Mouse (Mus musculus) stomach, postnatal 0 days (tissue): ENCODE measurements around the gene Jazf1.

ENCODE experiments used
- CTCF ChIP-seq: IDR thresholded peaks from 2 replicates; pipeline ENCODE4 v1.5.1; 2016; ENCODE audit warnings: antibody characterized with exemption, low read depth, mild to moderate bottlenecking, moderate library complexity
- EP300 ChIP-seq: optimal IDR thresholded peaks from 2 replicates; pipeline ENCODE3; 2016; ENCODE audit warnings: antibody characterized with exemption

DNA sequence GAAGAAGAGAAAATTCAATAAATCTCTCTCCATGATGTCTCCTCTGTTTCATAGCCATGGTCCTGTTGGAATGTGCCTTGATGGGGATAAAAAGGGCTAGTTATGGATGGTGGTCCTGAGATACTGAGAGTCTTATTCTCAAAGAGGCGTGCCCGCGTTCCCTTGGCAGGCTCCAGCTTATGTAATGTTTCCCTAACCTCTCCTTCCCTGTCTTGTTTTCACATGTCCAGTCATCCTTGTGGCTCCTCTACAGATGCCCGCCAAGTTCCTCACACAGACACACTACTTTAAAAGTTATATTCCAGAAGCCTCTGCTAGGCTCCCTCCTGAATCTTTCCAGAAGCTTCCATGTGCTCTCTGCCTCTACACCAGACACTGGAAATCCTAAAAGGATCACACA is 151.0 kb downstream of the Jazf1 start:
- TF ChIP-seq CTCF (no peak), EP300 (no peak)
